Mouse (Mus musculus): ENCODE results near the gene Zfp978. TPM values are rescaled to one million over a fixed set of nuclear protein-coding genes. Genes with fewer than 3 reads are reported as not detected.
"Not testable (repeated sequence)": the region's sequence is repeated elsewhere in the genome, so short reads cannot be mapped to it uniquely, and the experiment has no call there.

The Zfp978 gene
- polyA plus RNA-seq, 1 experiment from 2014 or later = not detected

- H3K4me1 ChIP-seq; H3K36me3 ChIP-seq; H3K4me3 ChIP-seq (replicated peaks); H3K27me3 ChIP-seq; H3K9ac ChIP-seq; H3K27ac ChIP-seq (replicated peaks); H3K4me2 ChIP-seq (replicated peaks): not testable (repeated sequence)
- H3K9me3 ChIP-seq (replicated peaks) = peaks cover 45% of the 10 kb centered on the region
- peak; percentile 88 for ATAC-seq (ENCODE audit: insufficient number of reproducible peaks, low FRiP score, low TSS enrichment, low read depth)
- WGBS = 74% methylated on average over 6 of the region's 6 CpGs
Measured at GRCm38 (mm10) chr4:147343042-147343908, 17.8 kb upstream of the Zfp978 start.

- H3K9me3 ChIP-seq (replicated peaks) = peaks cover 50% of the 10 kb centered on the region
- 81% methylated on average over 2 of the region's 2 CpGs for WGBS
- not testable (repeated sequence) for H3K27ac ChIP-seq (replicated peaks); H3K9ac ChIP-seq; H3K27me3 ChIP-seq; H3K4me2 ChIP-seq (replicated peaks); H3K36me3 ChIP-seq; ATAC-seq (ENCODE audit: insufficient number of reproducible peaks, low FRiP score, low TSS enrichment, low read depth); H3K4me1 ChIP-seq; H3K4me3 ChIP-seq (replicated peaks)
Measured at GRCm38 (mm10) chr4:147345061-147345554, 16.0 kb upstream of the Zfp978 start.

- not testable (repeated sequence) for H3K27ac ChIP-seq (replicated peaks); H3K9ac ChIP-seq; H3K36me3 ChIP-seq; H3K4me3 ChIP-seq (replicated peaks); ATAC-seq (ENCODE audit: insufficient number of reproducible peaks, low FRiP score, low TSS enrichment, low read depth); H3K27me3 ChIP-seq; H3K4me1 ChIP-seq; H3K4me2 ChIP-seq (replicated peaks)
- peaks cover 56% of the 10 kb centered on the region for H3K9me3 ChIP-seq (replicated peaks)
- WGBS = 63% methylated on average over 4 of the region's 4 CpGs
Measured at GRCm38 (mm10) chr4:147346361-147347035, 14.6 kb upstream of the Zfp978 start.

GRCm38 (mm10) chr4:147347300-147347699, 13.8 kb upstream of the Zfp978 start:
- not testable (repeated sequence) for H3K36me3 ChIP-seq; H3K4me1 ChIP-seq; H3K4me3 ChIP-seq (replicated peaks); ATAC-seq (ENCODE audit: insufficient number of reproducible peaks, low FRiP score, low TSS enrichment, low read depth); H3K27ac ChIP-seq (replicated peaks); H3K9ac ChIP-seq; H3K4me2 ChIP-seq (replicated peaks); H3K27me3 ChIP-seq
- 66% methylated on average over 4 of the region's 4 CpGs for WGBS
- peaks cover 56% of the 10 kb centered on the region for H3K9me3 ChIP-seq (replicated peaks)

GRCm38 (mm10) chr4:147347880-147348279, 13.2 kb upstream of the Zfp978 start:
- not testable (repeated sequence) for H3K27ac ChIP-seq (replicated peaks); H3K4me2 ChIP-seq (replicated peaks); H3K4me3 ChIP-seq (replicated peaks); H3K36me3 ChIP-seq; H3K4me1 ChIP-seq; ATAC-seq (ENCODE audit: insufficient number of reproducible peaks, low FRiP score, low TSS enrichment, low read depth); H3K9ac ChIP-seq; H3K27me3 ChIP-seq
- WGBS = 75% methylated on average over 2 of the region's 3 CpGs
- H3K9me3 ChIP-seq (replicated peaks) = peaks cover 55% of the 10 kb centered on the region

- 74% methylated on average over 2 of the region's 2 CpGs for WGBS
- H3K4me3 ChIP-seq (replicated peaks); H3K27me3 ChIP-seq; H3K27ac ChIP-seq (replicated peaks); ATAC-seq (ENCODE audit: insufficient number of reproducible peaks, low FRiP score, low TSS enrichment, low read depth); H3K4me1 ChIP-seq; H3K36me3 ChIP-seq; H3K4me2 ChIP-seq (replicated peaks); H3K9ac ChIP-seq: not testable (repeated sequence)
- H3K9me3 ChIP-seq (replicated peaks) = peaks cover 50% of the 10 kb centered on the region
Measured at GRCm38 (mm10) chr4:147348401-147348800, 12.7 kb upstream of the Zfp978 start.

GRCm38 (mm10) chr4:147348906-147349686, 12.0 kb upstream of the Zfp978 start:
- ATAC-seq (ENCODE audit: insufficient number of reproducible peaks, low FRiP score, low TSS enrichment, low read depth); H3K36me3 ChIP-seq; H3K4me2 ChIP-seq (replicated peaks); H3K4me3 ChIP-seq (replicated peaks); H3K27ac ChIP-seq (replicated peaks); H3K27me3 ChIP-seq; H3K4me1 ChIP-seq; H3K9ac ChIP-seq: not testable (repeated sequence)
- peaks cover 45% of the 10 kb centered on the region for H3K9me3 ChIP-seq (replicated peaks)
- WGBS = 90% methylated on average over 18 of the region's 19 CpGs

- not testable (repeated sequence) for H3K36me3 ChIP-seq; H3K4me2 ChIP-seq (replicated peaks); H3K27ac ChIP-seq (replicated peaks); H3K27me3 ChIP-seq; ATAC-seq (ENCODE audit: insufficient number of reproducible peaks, low FRiP score, low TSS enrichment, low read depth); H3K9ac ChIP-seq; H3K4me3 ChIP-seq (replicated peaks); H3K4me1 ChIP-seq
- 79% methylated on average over 9 of the region's 9 CpGs for WGBS
- peaks cover 49% of the 10 kb centered on the region for H3K9me3 ChIP-seq (replicated peaks)
Measured at GRCm38 (mm10) chr4:147349687-147350415, 11.3 kb upstream of the Zfp978 start.

- peak; percentile 51; the same call in 1 of the 2 replicates for ATAC-seq (ENCODE audit: insufficient number of reproducible peaks, low FRiP score, low TSS enrichment, low read depth)
- H3K4me2 ChIP-seq (replicated peaks); H3K4me1 ChIP-seq; H3K27ac ChIP-seq (replicated peaks); H3K27me3 ChIP-seq; H3K36me3 ChIP-seq; H3K9ac ChIP-seq; H3K4me3 ChIP-seq (replicated peaks): not testable (repeated sequence)
- 79% methylated on average over 2 of the region's 2 CpGs for WGBS
- H3K9me3 ChIP-seq (replicated peaks) = peaks cover 44% of the 10 kb centered on the region
Measured at GRCm38 (mm10) chr4:147350541-147350940, 10.6 kb upstream of the Zfp978 start.

- H3K4me3 ChIP-seq (replicated peaks); H3K4me2 ChIP-seq (replicated peaks); H3K27ac ChIP-seq (replicated peaks); ATAC-seq (ENCODE audit: insufficient number of reproducible peaks, low FRiP score, low TSS enrichment, low read depth); H3K27me3 ChIP-seq; H3K36me3 ChIP-seq; H3K4me1 ChIP-seq; H3K9ac ChIP-seq: not testable (repeated sequence)
- peaks cover 43% of the 10 kb centered on the region for H3K9me3 ChIP-seq (replicated peaks)
- 83% methylated on average over 10 of the region's 13 CpGs for WGBS
Measured at GRCm38 (mm10) chr4:147351376-147351980, 9.6 kb upstream of the Zfp978 start.

Data from embryonic facial prominence, embryonic 15.5 days (tissue).